Mouse (Mus musculus): ENCODE measurements around the gene Gm11733.

Gm11733 gene

DNA sequence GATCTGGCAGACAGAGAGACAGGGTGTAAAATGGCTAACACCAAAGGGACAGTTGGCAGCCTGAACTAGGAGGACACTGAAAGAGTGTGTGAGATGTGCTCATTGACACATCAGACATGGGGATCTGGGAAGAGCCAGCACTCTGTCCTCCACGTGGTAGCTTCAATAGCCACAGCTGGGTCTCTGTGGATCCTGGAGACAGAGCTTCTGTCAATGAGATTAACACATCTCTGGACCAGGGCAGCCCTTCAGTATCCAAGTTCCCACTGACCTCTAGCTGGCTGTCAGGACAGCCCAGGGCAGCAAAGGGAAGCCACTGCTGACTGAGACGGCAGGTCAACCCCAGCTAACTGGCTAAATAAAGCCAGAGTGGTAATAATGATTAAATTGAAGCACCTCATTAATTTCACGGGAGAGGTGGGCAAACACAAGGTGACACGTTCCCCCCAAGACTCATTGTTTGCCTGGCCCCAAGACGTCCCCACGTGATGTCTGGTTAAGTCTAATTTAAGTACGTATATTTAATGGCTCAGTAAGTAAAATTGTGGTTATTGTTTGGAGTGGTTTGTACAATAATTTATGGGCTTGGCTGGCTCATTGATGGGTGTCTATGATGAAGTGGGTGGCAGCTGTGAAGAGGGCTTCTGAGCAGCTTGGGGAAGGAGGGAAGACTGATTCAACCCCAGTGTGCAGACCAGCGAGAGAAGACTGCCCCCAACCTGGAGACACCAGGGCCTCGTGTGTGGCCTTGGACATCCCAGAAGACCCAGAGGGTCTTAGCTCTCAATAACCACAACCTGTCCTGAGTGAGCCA lies 51.5 kb downstream of the Gm11733 start:
- no peak for DNase-seq (ENCODE audit: extremely low read depth, low read depth)

DNA sequence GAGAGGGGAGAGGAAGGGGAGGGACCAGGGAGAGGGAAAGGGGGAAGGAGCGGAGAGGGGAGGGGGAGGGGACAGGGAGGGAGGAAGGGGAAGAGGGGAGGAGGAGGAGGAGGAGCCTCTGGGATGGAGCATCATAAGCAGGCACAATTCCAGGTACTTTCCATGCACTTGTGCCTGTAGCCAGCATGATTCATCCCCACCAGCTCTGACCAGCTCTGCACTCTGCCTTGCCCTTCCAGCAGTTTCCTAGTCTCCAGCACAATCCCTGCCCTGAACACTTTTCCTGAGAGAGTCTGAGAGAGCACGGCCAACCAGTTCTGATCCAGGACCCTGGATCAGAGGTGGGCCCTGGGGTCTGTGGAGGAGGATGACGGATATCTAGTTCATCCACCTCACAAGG lies 52.4 kb downstream of the Gm11733 start:
- DNase-seq (ENCODE audit: extremely low read depth, low read depth), result no peak

Data from MEL-GATA-1-ER (cell line).